Mouse (Mus musculus) C2C12 (cell line): ENCODE measurements at regions not wholly inside any gene's neighbourhood (a gene's known extent, or its start where the extent isn't known, plus 50 kb on each side); places are given as distances from the start of the nearest gene placed in this dataset.

Experiments
- H3K27me3 ChIP-seq: one replicate; pipeline ENCODE4 v1.6.1; 2011; ENCODE audit not compliant: control insufficient read depth, insufficient read depth, insufficient read length
- H3K36me3 ChIP-seq: one replicate; pipeline ENCODE4 v1.6.1; 2011; ENCODE audit not compliant: control insufficient read depth, insufficient read depth
- H3K4me3 ChIP-seq: one replicate; pipeline ENCODE4 v1.5.1; 2011; ENCODE audit warnings: mild to moderate bottlenecking, control low read depth; ENCODE audit not compliant: poor library complexity, insufficient read depth, severe bottlenecking
- H3K79me2 ChIP-seq: one replicate; pipeline ENCODE4 v1.6.1; 2011; ENCODE audit not compliant: control insufficient read depth, insufficient read depth
- H3K79me3 ChIP-seq: one replicate; pipeline ENCODE4 v1.6.1; 2011; ENCODE audit warnings: low read depth, control low read depth
- H3ac ChIP-seq: one replicate; pipeline ENCODE3; 2011; ENCODE audit warnings: low read depth; ENCODE audit not compliant: control insufficient read depth, insufficient read length
- CEBPB ChIP-seq: IDR thresholded peaks from one replicate; pipeline ENCODE4 v1.6.1; 2011; ENCODE audit warnings: low read depth, mild to moderate bottlenecking, control low read depth, moderate library complexity
- CTCF ChIP-seq: IDR thresholded peaks from one replicate; pipeline ENCODE4 v1.5.1; 2011; ENCODE audit not compliant: control insufficient read depth, insufficient read depth, insufficient read length
- FOSL1 ChIP-seq: IDR thresholded peaks from one replicate; pipeline ENCODE4 v1.8.0; 2011; ENCODE audit warnings: mild to moderate bottlenecking, low read length; ENCODE audit not compliant: poor library complexity, insufficient read depth, severe bottlenecking
- MAX ChIP-seq: IDR thresholded peaks from one replicate; pipeline ENCODE4 v1.6.1; 2011; ENCODE audit warnings: mild to moderate bottlenecking, control low read depth
- MYOD1 ChIP-seq: IDR thresholded peaks from one replicate; pipeline ENCODE4 v1.6.1; 2011; ENCODE audit warnings: low read depth; ENCODE audit not compliant: control insufficient read depth, insufficient read length
- MYOG ChIP-seq: IDR thresholded peaks from one replicate; pipeline ENCODE4 v1.6.1; 2011; ENCODE audit not compliant: control insufficient read depth, insufficient read length; ENCODE audit errors: extremely low read depth
- USF1 ChIP-seq: IDR thresholded peaks from one replicate; pipeline ENCODE4 v1.6.1; 2011; ENCODE audit warnings: low read depth, mild to moderate bottlenecking, control low read depth, moderate library complexity

DNA sequence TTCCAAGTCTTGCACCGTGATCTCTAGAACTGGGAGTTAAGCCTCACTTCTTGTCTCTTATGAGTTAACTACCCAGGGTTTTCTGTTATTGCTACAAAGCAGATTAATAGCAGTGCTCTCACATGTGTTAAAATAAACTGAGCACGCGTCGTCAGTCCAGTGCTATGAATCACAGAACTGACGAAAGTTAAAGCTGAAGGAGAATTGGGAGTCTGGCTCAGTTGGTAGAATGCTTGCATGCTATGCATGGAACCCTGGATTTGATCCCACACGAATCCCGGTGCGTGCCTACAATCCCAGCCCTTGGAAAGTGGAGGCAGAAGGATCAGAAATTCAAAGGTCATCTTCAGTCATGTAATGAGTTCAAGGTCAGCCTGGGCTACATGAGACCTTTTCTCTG, 121.6 kb upstream of the Plxna4 start:
- Histone ChIP-seq H3K27me3 (no peaks in the 10 kb centered on the region), H3K79me2 (no peaks in the 10 kb centered on the region), H3K79me3 (no peaks in the 10 kb centered on the region), H3K4me3 (no peak overlapping the region), H3ac (no peak overlapping the region), H3K36me3 (no peaks in the 10 kb centered on the region)
- TF ChIP-seq MAX (no peak), FOSL1 (no peak), CEBPB (no peak), MYOG (no peak)

GRCm38 (mm10) chr6:32707417-32707816, 119.4 kb upstream of the Plxna4 start:
- H3K36me3 ChIP-seq: no peaks in the 10 kb centered on the region
- no peak overlapping the region for H3K4me3 ChIP-seq
- no peaks in the 10 kb centered on the region for H3K79me3 ChIP-seq
- H3K27me3 ChIP-seq: no peaks in the 10 kb centered on the region
- H3ac ChIP-seq: no peak overlapping the region
- no peak for TF ChIP-seq CTCF
- no peak for TF ChIP-seq CEBPB
- peak; percentile 78 for TF ChIP-seq USF1
- TF ChIP-seq MYOD1: no peak
- no peak for TF ChIP-seq MYOG
- no peak for TF ChIP-seq MAX
- no peaks in the 10 kb centered on the region for H3K79me2 ChIP-seq

GRCm38 (mm10) chr6:32706376-32706775, 118.4 kb upstream of the Plxna4 start:
- Histone ChIP-seq H3K4me3 (no peak overlapping the region), H3K79me2 (no peaks in the 10 kb centered on the region), H3K27me3 (no peaks in the 10 kb centered on the region), H3ac (no peak overlapping the region), H3K79me3 (no peaks in the 10 kb centered on the region), H3K36me3 (no peaks in the 10 kb centered on the region)
- no peak for TF ChIP-seq FOSL1

GRCm38 (mm10) chr6:32703466-32703865, 115.5 kb upstream of the Plxna4 start:
- Histone ChIP-seq H3K79me2 (no peaks in the 10 kb centered on the region), H3K79me3 (no peaks in the 10 kb centered on the region), H3K36me3 (no peaks in the 10 kb centered on the region), H3ac (no peak overlapping the region), H3K4me3 (no peak overlapping the region), H3K27me3 (no peaks in the 10 kb centered on the region)
- TF ChIP-seq MAX: no peak
- TF ChIP-seq FOSL1: no peak
- TF ChIP-seq MYOD1: no peak
- TF ChIP-seq CTCF: no peak
- TF ChIP-seq CEBPB: no peak
- TF ChIP-seq MYOG: no peak
- TF ChIP-seq USF1: no peak

- H3K27me3 ChIP-seq: no peaks in the 10 kb centered on the region
- no peak overlapping the region for H3ac ChIP-seq
- TF ChIP-seq CEBPB: no peak
- TF ChIP-seq MAX: no peak
- no peak for TF ChIP-seq MYOD1
- TF ChIP-seq MYOG: no peak
- no peak for TF ChIP-seq FOSL1
- TF ChIP-seq CTCF: no peak
- no peak for TF ChIP-seq USF1
- no peaks in the 10 kb centered on the region for H3K79me3 ChIP-seq
- H3K36me3 ChIP-seq: no peaks in the 10 kb centered on the region
- no peaks in the 10 kb centered on the region for H3K79me2 ChIP-seq
- H3K4me3 ChIP-seq: no peak overlapping the region
Measured at GRCm38 (mm10) chr6:32702245-32702791, 114.3 kb upstream of the Plxna4 start.

- TF ChIP-seq MYOD1: peak; percentile 17
- TF ChIP-seq FOSL1: peak; percentile 98
- no peak for TF ChIP-seq USF1
- no peaks in the 10 kb centered on the region for H3K79me2 ChIP-seq
- no peaks in the 10 kb centered on the region for H3K79me3 ChIP-seq
- H3K36me3 ChIP-seq: no peaks in the 10 kb centered on the region
- no peak overlapping the region for H3ac ChIP-seq
- H3K4me3 ChIP-seq: no peak overlapping the region
- no peaks in the 10 kb centered on the region for H3K27me3 ChIP-seq
Measured at GRCm38 (mm10) chr6:32699811-32700210, 111.8 kb upstream of the Plxna4 start.

DNA sequence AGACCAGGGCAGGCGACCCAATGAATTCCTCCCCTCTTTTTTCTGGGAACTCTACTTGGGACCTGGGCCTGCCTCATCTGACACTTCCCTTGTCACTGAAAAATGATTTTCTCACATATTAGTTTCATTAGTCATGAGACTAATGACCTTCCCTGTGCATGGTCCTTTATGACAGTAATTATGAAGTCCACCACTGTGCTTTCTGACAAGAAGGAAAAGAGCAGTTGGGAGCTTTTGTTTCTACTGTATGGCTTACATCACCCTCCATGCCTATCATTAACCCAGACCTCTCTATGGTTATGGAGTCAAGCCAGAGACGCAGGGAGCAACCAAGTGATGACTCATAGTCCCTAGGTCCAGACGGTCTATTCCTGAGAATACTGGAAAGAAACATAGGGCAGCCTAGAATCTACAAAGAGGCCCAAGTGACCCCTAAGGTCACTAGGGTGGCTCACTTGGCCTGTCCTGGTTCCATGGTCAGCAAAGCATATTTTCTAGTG, 109.8 kb upstream of the Plxna4 start:
- H3K36me3 ChIP-seq: no peaks in the 10 kb centered on the region
- no peak overlapping the region for H3K4me3 ChIP-seq
- no peak overlapping the region for H3ac ChIP-seq
- no peaks in the 10 kb centered on the region for H3K27me3 ChIP-seq
- no peaks in the 10 kb centered on the region for H3K79me2 ChIP-seq
- TF ChIP-seq MAX (peak; percentile 37), CEBPB (peak; percentile 10), MYOD1 (no peak), FOSL1 (no peak), CTCF (no peak)
- H3K79me3 ChIP-seq: no peaks in the 10 kb centered on the region
